Mouse (Mus musculus): Measurements from ENCODE around the gene Trpm1. TPM values are rescaled to one million over a fixed set of nuclear protein-coding genes. Genes with fewer than 3 reads are reported as not detected.

Trpm1 gene
- polyA plus RNA-seq, 1 experiment, result 0.58 TPM

DNA sequence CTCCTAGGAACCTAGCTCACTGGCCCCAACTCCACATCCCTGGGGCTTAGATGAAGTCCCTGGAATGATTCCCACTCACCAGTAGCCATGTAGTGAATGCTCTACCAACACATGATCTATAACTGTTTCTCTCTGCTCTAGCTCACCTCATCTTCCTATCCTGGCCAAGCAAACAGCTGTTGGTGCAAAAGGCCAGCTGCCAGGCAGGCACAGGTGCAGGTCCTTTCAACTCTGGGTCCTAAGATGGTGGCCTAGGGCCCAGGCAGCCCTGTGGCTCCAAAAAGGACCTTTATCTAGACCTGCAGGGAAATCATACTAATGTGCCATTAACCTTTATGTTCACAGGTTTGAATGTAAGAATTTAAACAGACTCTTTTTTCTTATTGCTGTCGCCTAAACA is 10.3 kb downstream of the Trpm1 start:
- no peak for DNase-seq (ENCODE audit: low read depth)

DNA sequence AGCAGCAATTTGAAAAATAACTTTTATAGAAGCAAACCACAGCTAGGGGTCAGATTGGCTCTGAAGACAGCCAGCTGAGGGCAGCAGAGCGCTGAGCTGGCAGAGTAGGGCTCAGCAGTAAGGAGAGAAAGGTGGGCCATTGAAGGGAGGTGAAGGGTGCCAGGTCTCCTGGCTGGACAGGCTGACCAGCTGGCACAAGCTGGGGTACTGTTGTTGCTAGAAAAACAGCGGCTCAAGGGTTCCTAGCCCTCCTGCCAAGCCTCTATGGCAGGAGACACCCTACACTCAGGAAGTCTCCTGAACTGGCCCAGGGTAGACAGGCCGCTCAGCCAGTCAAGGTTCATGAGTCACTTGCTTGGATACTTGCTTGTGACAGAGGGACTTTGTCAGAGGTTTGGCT is 11.4 kb downstream of the Trpm1 start:
- no peak for DNase-seq (ENCODE audit: low read depth)

DNA sequence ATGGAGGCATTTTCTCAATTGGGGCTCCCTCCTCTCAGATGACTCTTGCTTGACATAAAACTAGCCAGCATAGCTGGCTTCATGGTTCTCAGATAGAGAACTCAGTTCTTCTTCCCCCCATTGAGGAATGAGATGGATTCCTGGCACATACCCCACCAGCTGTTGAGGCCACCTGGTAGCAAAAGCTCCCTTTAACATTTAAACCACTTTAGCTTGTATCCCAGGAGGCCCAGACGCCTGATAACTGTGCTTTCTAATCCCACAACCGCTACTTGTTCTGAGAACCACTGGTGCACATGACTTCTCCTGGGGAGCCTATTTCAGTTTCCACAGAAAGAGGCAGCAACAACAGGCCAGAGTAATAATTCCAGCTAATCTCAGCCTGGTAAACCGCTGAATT is 12.4 kb downstream of the Trpm1 start:
- no peak for DNase-seq (ENCODE audit: low read depth)

DNA sequence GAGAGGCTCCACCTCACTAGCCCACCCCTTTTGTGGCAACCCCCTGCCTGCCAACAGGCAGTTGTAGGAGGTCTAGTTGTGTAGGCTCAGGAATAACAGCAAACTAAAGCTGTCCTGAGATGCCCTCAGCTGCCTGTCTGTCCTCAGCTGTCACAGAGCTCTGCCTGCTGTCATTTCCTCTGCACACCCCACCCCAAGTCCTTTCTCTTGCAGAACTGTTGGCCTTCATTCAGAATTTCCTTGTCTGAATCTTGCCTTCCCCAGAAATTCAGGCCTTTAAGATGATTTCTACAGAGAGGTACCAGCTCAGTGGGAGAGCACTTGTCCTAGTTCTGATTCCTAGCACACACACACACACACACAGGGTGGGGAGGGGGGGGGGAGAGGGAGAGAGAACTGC is 13.1 kb downstream of the Trpm1 start:
- DNase-seq (ENCODE audit: low read depth), result no peak

DNA sequence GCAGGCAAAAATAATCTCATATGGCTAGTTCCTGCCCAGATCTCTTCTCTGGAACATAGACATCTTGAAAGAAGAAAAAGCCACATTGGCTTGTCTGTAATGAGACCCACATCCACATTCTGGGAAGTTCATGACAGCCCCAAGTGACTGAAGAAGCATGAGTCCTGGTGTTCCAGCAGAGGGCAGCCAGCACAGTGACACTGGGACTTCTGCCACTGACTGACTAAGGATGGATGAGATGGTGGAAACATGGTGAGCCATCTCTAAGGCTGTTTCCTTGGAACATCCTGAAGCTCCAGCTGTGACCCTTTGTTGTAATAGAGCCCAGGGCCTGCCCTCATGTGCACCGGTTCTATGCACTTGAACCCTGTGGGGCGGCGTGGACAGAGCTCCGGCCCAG is 25.7 kb downstream of the Trpm1 start:
- no peak for DNase-seq (ENCODE audit: low read depth)

DNA sequence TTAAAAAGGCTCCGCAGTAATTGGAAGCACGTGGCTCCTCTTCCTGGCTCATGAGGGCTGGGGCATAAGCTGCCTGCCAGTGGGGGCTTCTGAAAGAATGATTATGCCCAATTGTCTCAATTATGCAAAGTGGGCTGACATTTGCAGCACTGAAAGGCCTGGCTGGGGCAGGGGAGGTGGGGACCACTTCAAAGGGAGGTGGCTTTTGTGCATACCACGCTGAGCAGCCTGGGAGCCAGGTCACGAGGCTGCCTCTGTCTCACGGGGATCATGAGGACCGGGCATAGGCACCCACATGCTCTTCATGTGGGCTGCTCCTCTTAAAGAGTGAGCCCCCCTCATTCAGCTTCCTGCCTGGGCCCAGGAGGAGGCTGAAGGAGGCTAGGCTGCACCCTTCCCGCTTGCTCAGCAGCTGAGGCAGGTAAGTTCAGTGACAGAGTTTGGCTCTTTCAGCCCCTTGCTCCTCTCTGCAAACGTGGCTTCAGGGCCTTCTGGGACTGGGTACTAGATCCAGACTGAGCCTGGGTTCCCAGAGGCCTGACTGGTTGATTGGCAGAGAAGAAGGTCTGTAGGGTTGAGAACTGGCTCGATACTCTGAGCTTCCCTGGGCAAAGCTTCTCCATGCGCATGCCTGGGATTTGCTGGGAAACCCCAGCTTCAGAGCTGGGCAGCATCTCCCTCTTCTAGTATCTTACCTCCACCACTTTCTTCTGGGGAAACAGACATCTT is 31.7 kb downstream of the Trpm1 start:
- DNase-seq (ENCODE audit: low read depth), result no peak

DNA sequence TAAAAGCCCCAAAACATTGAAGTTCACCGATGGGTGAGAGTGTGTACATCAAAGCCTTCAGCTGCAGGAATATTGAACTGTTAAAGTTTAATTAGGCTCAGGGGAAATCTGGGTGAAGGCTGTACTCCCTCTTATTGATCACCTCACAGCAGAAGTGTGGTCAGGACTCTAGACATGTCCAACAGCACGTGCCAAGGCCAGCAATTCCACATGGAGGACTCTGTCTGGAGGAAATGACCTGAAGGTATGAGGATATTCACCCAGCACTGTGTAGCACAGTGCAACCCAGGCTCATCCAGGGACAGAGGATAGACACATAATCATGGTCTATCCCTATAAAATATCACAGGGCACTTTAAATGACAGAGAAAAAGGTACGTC is 32.3 kb downstream of the Trpm1 start:
- no peak for DNase-seq (ENCODE audit: low read depth)

DNA sequence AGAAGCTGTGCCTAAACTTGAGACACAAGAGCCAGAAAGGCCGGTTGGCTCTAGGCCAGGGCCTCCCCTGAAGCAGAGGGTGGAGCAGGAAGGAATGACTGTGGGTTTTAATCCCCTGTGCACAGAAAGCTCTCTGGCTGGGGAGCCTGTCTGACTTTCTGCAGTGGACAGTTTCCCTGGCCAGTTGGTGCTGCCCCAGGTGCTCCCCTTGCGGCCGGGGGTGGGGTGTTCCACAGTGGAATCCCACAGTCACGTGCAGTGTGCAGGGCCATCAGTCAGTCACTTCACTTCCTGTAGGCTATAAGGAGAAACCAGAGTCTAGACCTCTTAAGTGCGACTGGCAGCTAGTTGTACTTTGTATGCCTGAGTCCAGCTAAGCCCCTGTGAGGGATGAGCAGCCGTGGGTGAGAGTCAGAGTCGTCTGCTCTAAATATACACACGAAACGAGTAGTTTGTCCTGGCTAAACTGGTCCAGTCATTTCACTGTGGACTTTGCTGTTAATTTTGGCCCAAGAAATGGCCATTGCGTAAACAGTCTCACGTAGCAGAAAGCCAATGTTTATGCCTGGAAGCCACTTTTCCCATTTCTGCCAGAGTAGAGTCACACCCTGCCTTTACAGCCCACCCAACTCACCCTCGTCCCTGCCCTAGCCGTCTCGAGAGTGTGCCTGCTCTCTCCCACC is 38.8 kb downstream of the Trpm1 start:
- peak; percentile 38 for DNase-seq (ENCODE audit: low read depth)

DNA sequence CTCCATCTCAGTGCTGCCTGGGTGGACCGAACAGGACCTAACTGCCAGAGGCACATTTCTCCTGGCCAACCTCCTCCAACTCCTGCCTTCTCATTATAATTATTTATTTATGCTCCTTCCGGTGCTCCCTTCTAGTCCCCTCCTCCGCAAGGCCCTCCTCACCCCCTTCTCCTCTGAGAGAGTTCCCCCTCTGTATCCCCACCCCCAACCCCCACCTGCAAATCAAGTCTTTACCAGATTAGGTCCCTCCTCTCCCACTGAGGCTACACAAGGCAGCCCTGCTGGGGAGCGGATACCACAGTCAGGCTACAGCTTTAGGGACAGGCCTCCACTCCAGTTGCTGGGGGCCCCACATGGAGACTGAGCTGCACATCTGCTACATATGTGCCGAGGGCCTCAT is 39.8 kb downstream of the Trpm1 start:
- no peak for DNase-seq (ENCODE audit: low read depth)

DNA sequence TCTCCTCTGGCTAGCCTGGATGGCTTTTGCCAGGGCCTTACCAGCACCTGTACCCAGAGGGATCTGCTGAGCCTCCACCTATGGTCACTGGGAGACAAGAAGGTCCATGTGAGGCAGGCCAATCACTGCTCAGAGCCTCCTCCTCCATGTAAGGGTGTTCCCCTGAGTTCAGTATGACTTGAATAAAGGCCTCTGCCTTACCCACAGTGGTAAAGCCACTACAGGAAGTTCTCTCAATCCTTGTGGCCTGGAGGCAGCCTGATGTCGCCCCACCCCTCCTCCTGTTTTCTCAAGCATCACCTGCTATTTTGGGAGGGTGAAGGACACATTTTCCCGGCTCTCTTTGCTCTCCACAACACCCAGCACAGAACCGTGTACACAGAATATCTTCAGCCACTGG is 42.5 kb downstream of the Trpm1 start:
- DNase-seq (ENCODE audit: low read depth), result no peak

DNA sequence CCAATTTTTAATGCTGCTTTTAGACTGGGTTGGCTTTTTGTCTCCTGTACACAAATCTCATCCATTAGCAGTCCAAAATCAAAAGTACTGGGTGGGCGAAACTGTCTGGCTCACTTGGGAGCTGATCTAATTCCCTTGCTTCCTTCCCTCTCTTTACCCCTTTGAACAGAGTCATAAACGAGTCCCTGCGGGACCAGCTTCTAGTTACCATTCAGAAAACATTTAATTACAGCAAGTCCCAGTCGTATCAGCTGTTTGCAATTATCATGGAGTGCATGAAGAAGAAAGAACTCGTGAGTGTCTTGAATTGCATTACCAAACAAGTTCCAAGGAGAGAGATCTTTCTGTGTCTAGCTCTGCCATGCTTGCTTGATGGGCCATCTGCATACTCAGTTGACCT is 55.1 kb downstream of the Trpm1 start:
- DNase-seq (ENCODE audit: low read depth), result no peak

DNA sequence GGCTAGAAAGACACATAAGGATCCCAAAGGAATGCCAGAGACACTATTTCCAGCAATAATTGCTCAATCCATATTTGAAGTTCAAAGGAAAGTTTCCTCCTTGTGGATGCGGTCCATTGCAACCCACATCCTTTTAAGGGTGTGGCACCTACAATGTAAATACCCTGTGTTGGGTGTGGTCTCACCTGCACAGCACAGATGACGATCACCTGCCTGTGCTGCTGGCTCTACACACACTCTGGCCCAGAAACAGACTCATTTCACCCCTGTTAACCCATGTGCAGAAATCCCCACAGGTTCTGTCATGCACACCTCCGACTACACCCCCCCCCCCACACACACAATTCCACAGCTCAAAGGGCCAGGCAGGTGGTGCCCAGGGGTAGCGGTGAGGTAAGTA is 59.2 kb downstream of the Trpm1 start:
- no peak for DNase-seq (ENCODE audit: low read depth)

DNA sequence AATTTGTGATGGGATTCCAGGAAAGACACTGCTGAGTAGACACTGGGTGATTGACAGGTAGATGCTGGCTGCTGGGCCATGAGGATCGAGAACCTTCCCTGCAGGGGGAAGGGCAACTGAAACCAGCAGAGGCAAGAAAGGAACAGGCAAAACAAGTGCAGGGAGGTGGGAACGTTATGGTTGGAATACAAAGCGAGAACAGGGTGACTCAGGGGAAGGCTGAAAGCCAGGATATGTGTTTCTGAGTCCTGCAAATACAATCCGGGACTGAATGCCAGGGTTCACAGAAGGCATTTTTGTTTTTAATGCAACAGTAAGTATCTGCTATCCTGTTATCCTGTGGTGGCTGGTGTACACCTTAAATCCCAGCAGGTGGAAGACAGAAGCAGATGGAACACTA is 60.4 kb downstream of the Trpm1 start:
- DNase-seq (ENCODE audit: low read depth), result no peak

DNA sequence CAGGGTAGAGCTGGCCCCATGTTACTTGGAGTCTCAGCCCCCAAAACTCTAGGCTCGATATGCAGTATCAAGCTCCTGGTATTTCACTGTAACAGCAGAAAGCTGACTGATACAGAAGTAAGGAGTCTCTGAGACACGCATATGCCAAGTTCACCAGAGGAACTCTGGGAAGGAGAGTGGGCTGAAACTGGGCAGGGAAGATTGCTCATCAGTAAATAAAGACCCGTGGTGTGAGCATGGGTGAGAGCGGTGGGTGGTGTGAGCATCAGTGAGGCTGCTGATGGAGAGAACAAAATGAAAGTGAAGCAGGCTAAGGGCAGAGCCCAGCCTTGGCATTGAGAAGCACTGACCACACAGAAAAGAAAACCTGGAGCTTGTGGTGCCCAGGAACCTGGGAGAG is 62.0 kb downstream of the Trpm1 start:
- DNase-seq (ENCODE audit: low read depth), result no peak

DNA sequence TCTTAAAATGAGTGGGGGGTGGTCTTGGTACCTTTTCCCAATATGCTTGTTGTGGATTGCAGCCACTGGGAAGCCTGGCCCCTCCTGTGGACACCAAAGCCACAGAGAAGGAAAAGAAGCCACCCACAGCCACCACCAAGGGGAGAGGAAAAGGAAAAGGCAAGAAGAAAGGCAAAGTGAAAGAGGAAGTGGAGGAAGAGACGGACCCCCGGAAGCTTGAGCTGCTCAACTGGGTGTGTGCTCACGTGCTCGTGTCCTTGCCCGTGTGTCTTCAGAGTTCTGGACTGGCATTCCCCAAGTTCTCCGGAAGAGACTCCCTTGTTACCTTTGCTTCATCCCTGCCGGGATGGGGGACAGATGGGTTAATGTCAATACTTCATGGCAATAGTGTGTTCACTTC is 63.8 kb downstream of the Trpm1 start:
- DNase-seq (ENCODE audit: low read depth), result no peak

DNA sequence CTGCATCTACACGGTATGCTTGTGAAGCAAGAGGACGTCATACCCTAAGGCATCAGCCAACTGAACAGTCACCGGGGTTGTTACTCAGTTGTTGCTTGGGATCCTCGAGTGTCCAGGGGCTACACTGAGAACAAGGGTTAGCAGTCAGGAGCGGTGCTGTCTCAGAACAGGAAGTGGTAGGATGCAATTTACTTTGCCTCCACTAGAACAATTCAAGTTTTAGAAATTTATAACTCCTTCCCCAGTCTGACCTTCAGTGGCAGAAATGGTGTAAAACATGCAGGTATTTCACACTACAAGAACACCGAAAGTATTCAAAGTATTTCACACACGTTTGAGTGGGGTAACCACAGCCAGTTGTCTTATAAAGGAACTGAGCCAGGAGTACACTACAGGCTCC is 66.1 kb downstream of the Trpm1 start:
- no peak for DNase-seq (ENCODE audit: low read depth)

DNA sequence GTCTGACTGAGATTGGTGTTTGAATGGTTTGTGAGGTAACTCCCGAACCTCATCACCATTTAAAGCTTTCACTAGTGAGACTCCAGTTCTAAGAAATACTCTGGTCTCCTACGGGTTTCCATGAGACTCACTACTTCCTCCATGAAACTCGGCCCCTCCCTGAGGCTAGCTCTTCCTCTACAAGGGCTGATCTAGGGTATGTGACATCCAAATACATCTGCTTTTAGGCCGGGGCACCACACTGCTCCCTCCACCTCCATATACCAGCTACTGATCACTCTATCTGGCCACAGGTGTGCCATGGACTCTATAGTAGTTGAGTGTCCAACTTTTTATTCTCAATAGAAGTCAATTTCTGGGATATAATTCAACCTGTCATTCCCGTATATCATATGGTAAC is 69.6 kb downstream of the Trpm1 start:
- DNase-seq (ENCODE audit: low read depth), result no peak

DNA sequence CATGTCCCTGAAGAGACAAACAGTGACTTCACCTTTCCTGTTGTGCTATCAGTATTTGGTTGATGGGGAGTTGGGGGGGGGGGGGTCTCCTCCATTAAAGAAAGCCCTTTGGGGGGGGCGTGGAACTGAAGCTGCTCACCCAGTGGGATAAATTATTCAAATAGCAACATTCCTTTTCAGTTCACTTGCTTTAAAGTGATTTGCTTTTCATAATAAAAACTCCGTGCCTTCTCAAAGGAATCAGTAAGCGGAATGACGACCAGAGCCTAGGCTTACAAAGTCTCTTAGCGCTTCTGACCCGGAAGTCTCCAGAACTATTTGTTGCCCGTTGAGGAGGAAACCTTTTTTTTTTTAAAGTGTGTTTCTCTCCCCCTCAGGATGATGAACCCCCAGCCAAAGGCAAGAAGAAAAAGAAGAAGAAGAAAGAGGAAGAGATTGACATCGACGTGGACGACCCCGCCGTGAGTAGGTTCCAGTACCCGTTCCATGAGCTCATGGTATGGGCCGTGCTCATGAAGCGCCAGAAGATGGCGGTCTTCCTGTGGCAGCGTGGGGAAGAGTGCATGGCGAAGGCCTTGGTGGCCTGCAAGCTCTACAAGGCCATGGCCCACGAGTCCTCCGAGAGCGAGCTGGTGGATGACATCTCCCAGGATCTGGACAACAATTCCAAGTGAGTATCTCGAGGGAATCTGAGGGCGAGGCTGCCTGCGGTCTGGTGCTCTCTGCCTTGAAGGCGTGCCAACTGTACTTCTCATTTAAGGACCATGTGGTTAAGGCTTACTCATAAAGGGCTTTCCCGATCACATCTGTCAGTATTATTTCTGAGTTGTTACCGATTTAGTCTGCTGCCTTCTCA is 72.9 kb downstream of the Trpm1 start:
- DNase-seq (ENCODE audit: low read depth), result no peak

DNA sequence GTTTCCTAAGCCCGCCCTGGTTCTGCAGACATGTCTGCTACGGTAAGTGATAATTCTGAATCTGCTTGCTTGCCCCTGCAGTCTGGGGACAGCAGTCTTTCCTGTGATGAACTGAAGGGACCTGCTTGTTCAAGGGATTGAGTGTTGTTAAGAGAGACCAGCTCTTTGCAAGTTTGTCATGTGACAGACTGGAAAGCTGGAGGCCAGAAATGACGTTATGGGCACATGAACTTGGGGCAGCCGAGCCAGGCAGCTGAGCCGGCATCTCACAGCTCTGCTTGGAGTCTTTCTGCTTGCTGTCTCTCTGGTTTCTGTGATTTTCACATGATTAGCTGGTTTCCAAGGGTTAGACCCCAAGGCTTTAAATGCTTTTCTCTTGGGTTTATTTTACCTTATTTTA is 74.0 kb downstream of the Trpm1 start:
- DNase-seq (ENCODE audit: low read depth), result no peak

DNA sequence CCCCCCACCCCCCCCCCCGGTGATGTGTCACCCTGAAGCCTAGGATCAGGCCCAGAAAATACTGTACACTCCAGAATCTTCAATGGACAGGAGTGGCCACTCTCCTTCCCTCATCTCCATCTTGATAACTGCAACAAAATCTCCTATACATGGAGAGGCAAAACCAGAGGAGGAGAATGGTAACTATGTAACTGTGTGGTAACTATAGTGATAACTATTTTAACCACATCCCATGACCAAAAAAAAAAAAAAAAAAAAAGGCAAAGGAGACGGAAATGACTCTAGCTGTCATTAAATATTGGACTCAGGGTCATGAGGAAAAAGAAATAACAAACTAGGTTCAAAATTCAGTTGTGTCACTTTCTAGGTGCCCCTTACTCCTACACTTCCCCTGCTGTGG is 74.7 kb downstream of the Trpm1 start:
- DNase-seq (ENCODE audit: low read depth), result no peak

DNA sequence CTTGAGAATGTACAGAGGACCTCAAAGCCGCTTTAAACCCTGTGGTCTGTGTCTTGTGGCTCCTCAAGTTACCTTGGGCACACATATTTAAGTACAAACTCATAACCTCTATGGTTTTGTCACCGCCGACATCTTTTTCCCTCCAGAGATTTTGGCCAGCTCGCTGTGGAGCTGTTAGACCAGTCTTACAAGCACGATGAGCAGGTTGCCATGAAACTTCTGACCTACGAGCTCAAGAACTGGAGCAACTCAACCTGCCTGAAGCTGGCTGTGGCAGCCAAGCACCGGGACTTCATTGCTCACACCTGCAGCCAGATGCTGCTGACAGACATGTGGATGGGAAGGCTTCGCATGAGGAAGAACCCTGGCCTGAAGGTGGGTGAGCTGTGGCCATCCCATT is 76.3 kb downstream of the Trpm1 start:
- DNase-seq (ENCODE audit: low read depth), result peak; percentile 83

DNA sequence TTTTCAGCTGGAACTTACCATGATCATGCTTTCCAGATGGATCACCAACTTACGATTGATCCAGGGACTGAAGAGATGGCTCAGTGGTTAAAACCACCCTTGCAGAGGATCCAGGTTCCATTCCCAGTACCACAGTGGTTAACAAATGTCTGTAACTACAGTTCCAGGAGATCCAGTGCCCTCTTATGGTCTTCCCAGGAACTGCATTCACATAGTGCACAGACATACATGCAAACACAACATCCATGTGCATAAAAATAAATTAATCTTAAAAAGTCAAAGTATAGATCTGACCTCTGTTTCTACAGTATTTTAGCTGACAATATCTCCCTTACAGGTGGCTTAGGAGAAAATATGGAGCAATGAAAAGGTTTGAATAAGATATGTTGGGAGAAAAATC is 77.4 kb downstream of the Trpm1 start:
- DNase-seq (ENCODE audit: low read depth), result no peak

DNA sequence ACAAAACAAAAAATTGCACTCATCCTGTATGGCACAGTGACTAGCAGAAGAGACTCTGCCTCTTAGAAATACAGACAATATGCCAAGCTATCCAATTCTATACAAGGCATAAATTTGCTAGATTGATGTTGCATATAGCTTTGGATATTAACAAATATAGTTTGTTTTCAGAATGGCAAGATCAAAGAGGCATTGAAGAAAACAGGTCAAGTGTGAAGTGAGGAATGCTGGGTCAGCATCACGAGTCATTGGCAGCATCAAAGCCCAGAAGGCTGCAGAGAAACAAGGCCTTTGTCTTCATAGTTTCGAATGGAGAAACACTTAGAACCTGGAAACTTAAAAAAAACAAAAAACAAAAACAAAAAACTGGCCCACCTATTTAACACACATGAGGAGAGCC is 78.4 kb downstream of the Trpm1 start:
- DNase-seq (ENCODE audit: low read depth), result no peak
